Mouse (Mus musculus) kidney, postnatal 25 days (tissue): ENCODE data around the gene Lim2.
"Not testable (repeated sequence)": the region's sequence is repeated elsewhere in the genome, so short reads cannot be mapped to it uniquely, and the experiment has no call there.

Source experiments
- DNase-seq, 2 experiments: peaks; one replicate each; pipeline ENCODE4 v3.0.0; 2021; ENCODE audit warnings: mixed read lengths in 2 of 2

Lim2 gene

DNA sequence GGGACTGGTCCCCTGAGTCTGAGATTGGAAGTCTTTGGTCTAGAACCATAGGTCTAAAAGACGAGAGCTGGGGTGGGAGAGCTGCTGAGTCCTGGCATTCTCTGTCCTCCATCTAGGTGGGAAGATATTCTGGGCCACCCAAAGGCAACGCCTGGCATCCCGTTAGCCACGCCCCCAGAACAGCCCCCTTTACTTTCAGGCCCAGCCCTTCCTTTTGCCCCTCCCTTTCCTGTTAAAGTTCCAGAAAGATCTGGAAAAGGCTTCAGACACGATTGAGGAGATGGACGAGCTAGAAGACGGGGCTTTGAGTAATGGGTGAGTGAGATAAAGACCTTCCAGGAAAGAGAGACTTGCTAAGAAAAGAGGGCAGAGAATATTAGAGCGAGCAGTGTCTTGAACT is at the start of gene Lim2:
Gene Lim2, plus strand, starts transcription at position 265 of the 400 bp plus-strand sequence.
- no peak for DNase-seq

DNA sequence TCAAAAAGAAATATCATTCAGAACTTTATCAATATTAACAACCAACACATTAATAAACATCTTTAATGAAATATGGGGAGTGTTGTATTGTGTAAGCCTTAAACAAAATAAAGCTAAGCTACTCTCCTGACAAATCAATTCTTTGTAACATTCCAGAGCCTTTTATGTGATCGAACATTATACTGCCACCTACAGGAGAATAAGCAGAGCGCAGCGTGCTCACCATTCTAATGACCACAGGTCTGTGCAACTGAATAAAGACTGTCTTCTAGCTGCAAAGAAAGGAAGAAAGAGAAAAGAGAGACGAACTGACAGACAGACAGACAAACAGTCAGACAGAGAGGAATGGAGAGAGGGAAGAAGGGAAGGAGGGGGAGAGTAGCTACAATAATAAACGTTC is 49.2 kb upstream of the Lim2 start:
- peak in 1 of 2 experiments; percentile 65 for DNase-seq

DNA sequence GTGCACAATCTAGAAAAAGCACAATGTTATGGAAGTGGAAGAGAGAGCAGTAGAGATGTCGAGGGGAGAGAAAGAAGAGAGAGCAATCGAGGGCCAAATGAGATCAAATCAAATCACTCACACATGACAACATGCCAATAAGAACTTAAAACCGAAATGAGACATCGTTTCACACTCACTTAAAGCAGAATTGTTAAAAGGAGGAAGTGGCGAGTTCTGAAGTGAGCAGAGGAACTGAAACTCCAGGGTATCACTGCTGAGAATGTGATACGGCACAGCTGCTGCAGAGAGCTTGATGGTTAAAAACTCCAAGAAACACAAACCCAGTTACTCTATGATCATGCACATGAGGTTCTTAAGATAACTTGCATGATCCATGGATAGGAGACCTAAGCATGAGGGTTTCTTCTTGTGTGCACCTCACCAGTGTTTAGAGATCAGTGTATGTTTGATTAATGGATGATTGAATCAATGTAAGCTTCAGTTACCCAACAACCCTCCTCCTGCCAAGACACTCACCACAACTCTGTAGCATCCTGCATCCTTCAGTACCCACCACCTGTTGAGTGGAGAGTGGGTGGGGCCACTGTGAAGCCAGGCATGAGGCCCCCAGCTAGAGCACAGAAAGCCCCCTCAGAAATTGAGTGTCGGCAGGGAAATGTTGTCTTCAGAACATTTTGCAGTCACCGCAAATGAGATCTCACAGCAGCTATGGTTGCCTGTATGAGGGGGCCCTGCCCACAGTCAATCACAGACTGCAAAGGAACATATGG is 34.9 kb upstream of the Lim2 start:
- DNase-seq: no peak

DNA sequence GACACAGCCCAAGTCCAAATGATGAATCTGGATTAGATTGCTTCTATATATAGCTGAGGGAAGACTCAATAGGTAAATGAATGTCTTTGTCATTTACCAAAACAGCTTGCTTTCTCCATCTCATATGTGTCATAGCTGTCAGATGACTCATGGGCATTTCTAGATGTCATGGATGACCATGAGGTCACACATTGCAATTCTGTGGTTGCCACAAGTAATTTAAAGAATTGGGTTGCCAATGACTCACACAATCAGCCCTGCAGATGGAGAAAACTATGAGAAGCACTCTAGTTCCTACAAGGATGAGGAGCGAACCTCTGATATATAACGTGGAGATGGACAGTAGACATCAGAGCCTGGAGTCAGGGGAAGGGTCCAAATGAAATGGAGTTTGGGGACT is 28.0 kb upstream of the Lim2 start:
- DNase-seq: no peak

DNA sequence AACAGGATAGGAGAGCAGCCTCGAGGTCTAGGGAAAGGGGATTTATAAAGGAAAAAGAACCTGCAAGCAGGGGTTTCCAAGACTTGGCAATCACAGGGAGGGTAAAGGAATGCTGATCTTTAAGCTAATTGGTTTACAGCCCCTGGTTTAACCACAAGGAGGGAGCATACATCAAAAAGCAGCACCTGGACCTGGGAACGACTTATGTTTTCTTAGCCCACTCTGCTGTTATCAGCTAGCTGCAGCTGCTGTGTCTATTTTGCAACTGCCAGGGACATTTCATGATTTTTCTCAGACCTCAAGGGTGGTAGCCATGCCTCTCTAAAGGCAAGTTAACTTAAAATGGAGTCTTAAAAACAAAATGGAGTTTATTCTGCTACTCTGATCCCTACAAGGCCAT is 24.8 kb upstream of the Lim2 start:
- no peak for DNase-seq

DNA sequence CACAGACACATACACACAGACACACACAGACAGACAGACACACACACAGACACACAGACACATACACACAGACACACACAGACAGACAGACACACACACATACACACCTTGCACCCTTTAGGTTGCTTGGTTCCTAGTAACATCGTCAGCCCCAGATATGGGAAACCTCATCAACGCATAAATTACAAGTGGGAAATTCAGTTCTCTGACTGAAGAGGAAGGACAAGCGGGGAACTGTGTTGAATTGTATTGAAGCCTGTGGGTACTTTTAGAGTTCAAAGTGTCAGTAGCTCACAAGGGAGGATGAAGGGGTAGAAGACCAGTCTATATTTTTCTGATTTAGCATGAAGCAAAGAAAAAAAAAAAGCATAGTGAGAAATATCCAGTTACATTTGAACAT is 19.9 kb upstream of the Lim2 start:
- DNase-seq: no peak

DNA sequence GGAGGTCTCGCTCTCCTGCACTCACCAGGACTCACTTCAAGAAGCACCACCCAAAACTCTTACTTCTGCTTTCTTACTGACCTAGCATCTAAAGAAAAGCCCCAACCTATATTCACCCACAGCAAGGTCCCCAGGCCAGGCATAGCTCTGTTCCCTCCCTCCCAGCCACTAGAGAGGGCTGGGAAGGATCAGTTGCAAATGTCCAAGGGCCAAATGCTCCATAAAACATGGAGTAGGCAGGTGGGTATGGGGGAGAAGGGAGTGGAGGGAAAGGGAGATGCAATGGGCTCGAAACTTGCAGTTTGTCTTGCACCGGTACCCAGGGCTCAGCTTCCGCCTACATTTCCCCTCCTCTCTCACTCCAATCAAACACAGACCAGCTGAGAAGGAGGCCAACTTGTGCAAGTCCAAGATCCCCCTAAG is 19.3 kb upstream of the Lim2 start, which contains the start of gene Siglecg:
Gene Siglecg, plus strand, starts transcription at position 74 of the 423 bp plus-strand sequence.
- no peak for DNase-seq

DNA sequence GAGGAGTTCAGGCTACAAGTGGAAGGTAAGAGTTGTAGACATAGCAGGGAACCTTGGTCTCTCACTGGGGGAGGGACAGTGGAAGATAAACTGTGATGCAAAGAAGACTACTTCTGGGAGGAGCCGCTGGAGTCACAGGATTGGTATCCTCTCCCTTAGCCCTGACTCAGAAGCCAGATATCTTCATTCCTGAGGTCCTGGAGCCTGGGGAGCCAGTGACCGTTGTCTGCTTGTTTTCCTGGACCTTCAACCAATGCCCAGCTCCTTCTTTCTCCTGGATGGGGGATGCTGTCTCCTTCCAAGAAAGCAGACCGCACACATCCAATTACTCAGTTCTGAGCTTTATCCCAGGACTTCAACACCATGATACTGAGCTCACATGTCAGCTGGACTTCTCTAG is 18.4 kb upstream of the Lim2 start:
- DNase-seq: no peak

DNA sequence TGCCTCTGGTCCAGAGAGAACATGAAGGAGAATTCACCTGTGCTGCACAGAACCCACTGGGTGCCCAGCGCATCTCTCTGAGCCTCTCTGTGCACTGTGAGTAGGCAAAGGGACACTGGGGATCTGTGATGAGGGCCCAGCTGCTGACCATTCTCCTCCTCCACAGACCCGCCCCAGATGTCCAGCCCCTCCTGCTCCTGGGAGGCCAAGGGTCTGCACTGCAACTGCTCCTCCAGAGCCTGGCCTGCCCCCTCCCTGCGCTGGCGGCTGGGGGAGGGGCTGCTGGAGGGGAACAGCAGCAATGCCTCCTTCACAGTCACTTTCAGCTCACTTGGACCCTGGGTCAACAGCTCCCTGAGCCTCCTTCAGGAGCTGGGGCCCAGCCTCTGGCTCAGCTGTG is 15.7 kb upstream of the Lim2 start:
- not testable (repeated sequence) for DNase-seq

DNA sequence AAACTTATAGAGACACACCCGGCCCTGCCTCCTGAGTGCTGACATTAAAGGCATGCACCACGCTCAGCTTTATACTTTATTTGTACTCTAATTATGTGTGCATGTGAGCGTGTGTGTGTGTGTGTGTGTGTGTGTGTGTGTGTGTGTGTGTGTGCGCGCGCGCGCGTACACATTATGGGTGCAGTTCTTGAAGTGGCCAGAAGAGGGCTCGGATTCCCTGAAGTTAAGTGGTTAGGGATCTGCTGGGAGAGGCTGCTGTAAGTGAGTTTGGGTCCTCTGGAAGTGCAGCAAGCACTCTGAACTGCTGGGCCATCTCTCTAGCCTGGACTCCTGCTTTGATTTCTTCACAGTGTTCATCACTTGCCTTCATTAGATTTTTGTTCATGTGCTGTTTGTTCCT is 10.2 kb upstream of the Lim2 start:
- DNase-seq: peak in 1 of 2 experiments; percentile 4

DNA sequence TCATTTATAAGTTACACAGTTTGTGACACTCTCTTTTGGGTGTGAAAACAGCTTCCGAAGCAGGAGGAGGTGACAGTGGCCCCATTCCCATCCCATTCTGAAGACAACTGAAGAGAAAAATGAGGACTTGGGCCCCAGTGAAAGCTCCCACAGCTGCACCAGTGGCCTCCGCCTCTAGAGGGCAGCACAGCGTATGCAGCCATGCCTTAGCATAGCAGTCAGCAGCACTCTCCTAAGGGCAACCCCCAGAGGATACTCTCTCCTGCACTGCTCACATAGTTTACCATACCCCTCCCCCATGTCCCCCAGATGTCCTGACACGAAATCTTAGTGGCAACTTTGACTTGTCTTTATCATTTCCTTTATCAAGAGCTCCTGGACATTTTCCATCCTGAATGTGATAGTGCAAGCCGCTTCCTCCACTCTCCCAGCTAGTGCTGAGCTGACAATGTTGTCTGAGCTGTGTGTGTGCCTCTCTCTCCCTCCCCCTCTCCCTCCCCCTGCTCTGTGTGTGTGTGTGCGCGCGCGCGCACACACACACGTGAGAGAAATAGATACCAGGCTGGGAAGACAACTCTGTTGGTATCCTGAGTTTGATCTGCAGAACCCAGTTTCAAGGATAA is 4.4 kb upstream of the Lim2 start:
- DNase-seq: peak; percentile 88 to 93

DNA sequence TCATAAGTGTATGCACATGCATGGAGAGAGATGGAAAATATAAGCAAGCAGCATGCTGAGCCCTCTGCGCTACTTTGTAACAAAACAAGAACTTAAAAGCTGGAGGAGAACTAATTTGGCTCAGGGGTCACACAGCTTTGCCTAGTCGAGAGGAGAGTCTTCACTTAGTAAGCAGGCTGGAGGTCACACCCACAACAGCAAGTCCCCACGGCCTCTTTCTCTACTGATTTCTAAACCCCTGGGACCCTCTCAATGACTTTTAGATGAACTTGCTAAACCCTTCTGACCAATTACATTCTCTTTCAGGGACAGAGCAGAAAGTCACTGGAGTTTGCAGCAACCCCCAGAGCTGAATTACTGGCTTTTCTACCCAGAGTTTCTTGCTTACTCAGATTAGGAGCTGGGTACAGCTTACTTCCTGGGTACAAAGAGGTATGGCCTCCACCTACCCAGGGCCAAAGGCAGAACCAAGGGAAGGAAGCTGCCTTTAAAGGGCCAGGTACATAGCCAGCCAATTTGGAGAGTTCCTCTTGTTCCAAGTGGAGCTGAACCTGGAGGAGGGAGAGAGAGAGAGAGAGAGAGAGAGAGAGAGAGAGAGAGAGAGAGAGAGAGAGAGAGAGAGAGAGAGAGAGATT is 3.4 kb upstream of the Lim2 start:
- DNase-seq: no peak

DNA sequence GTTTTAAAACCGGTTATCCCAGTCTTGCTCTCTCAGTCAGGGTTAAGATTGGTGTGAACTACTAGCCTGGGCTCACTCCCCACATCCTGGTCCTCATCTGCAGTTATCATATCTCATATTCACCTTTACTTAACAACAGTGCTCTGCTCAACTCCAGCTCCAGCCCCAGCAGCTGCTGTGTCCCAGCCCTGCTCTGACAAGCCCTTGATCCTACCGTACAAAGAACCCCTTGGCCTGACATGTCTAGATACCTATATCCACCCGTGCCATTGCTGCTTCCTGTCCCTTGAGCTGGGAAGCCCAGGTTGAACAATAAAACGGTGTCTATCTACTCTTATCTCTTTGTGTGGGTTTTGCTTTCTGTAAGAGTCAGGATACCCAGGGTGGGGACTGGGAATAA is 2.0 kb downstream of the Lim2 start:
- DNase-seq: peak in 1 of 2 experiments; percentile 16

DNA sequence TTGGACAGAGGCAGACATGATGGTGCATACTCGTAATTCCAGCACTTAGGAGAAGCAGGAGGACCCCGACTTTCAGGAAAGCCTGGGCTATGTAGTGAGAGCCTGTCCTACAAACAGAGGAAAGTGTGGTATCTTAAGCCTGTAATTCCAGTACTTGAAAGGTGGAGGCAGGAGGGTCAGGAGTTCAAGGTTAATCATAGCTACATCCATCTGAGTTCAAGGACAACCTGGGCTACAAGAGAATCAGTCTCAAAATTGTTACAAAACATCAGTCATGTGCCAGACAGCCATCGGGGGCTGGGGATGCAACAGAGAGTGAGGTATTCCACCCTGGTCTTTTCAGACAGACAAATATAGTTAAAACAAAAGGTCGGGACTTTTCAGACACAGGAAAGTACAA is 5.4 kb downstream of the Lim2 start:
- DNase-seq: no peak

DNA sequence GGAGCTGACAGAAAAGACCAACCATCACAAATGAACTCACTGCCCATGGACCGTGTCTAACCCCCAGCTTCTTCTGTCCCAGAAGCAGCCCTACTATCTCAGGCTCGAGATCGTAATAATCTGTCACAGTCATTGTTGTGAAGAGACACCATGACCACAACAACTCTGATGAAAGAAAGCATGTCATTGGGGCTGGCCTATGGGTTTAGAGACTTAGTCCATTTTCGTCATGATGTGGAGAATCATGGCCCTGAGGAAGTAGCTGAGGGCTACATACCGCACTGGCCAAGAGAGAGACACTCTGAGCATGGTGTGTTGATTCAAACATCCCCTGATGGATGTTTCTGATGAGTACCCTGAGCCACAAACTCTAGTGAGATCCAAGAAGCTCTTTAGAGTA is 7.2 kb downstream of the Lim2 start:
- no peak for DNase-seq

DNA sequence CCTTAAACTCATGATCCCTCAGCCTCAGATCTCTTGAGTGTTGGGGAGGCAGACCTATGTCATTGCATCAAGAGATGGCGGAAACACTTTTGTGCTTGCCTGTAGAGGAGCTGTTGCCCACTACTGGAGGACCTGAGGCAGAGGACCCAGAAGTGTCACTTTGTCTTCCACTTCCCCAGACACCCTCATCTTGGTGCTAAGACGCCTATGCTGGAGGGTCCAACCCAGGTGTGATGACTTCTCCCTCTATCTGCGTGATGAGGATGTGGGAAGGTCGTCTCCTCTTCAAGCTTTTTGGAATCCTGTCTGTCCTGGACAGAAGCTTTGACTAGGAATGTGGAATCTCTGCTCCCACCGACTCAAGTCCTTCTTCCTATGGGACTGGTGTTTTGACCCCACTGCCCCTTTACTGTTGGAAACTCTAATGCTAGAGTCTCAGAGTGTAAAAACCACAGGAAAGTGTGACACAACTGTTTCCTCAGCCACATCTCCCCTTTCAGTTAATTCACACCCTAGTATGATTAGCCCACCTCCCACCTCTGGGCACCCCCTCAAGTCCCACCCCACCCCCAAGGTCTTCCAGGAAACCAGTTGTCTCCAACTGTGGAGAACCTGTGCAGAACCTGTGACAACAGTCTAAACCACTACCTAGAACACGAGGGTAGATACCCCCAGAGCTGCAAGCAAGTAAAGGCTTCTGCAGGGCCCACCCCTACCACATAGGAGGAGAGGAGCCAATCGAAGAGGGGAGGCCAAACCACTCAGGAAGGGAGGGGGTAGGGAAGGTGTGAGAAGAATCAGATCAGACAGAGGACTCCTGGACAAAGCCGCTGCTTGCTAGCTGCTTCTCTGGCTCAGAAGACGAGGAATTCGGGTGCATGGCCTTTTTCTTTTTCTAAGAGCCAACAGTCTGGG is 9.1 kb downstream of the Lim2 start, which contains the start of gene Nkg7:
Gene Nkg7, plus strand, starts transcription at position 733 of the 915 bp plus-strand sequence.
- DNase-seq: no peak

DNA sequence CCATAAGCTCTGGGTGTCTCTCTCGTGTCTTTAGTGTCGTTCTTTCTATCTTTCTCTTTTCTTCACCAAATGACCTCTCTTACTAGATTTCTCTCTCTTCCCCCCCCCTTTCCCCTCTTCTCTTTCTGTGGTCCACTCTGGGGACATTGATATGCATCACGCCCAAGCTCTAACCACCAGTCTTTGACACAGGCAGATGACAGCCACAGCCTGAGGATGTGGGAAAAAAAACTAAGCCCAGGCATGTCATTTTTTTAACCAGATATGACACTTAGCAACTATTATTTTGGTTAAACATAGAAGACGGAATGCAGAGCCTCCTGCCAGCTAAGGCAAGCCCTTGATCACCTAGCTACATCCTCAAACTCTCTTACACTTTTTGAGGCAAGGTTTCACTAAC is 11.1 kb downstream of the Lim2 start:
- peak in 1 of 2 experiments; percentile 12 for DNase-seq

DNA sequence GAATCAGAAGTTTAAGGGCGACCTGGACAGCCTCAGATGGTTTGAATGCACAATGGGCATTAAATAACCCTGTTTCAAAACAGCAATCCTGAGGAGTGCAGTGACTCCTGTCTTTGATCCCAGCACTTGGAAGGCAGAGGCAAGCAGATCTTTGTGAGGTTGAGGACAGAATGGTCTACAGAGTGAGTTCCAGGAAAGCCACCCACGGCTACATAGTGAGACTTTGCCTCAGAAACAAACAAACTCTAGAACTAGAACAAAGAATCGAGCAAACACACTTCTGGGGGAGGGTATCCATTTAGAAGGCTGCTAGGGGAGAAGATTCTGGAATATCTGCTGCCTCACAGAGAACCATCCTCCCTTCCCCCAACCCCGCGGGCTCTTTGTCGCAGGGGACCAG is 13.0 kb downstream of the Lim2 start, which contains the start of gene Cldnd2:
Gene Cldnd2, plus strand, starts transcription at position 301 of the 400 bp plus-strand sequence.
- peak in 1 of 2 experiments; percentile 12 for DNase-seq

DNA sequence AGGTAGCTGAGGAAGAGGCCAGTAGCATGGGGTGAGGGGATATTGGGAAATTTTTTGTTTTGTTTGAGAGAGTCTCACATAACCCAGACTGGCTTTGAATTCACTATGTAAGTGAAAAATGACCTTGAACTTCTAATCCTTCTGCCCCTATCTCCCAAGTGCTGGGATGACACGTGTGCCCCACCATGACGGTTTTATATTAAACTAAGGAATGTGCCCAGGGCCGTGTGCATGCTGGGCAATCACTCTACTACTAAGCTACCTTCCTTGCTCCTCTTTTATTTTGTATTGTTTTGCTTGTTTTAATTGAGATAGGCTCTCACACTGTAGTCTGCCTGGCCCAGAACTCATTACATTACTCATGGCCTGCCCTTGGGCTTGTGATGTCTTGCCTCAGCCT is 13.6 kb downstream of the Lim2 start:
- DNase-seq: peak; percentile 36 to 68

DNA sequence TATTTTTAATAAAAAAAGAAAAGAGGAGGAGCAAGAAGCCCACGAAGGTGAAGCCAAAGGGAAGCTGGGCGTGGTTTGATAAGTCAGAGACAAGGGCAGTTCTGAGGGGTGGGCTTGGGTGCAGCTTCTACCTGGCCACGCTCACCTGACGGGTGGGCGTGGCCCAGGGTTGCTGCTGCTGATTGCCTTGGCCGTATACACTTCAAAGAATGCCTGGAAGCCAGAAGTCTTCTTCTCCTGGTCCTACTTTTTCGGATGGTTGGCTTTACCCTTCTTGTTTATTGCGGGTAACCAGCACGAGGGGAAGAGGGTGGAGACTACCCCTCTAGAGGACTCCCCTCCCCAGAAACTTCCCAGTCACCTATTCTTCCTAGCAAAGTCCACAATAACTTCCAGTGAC is 15.2 kb downstream of the Lim2 start:
- DNase-seq: peak in 1 of 2 experiments; percentile 19

DNA sequence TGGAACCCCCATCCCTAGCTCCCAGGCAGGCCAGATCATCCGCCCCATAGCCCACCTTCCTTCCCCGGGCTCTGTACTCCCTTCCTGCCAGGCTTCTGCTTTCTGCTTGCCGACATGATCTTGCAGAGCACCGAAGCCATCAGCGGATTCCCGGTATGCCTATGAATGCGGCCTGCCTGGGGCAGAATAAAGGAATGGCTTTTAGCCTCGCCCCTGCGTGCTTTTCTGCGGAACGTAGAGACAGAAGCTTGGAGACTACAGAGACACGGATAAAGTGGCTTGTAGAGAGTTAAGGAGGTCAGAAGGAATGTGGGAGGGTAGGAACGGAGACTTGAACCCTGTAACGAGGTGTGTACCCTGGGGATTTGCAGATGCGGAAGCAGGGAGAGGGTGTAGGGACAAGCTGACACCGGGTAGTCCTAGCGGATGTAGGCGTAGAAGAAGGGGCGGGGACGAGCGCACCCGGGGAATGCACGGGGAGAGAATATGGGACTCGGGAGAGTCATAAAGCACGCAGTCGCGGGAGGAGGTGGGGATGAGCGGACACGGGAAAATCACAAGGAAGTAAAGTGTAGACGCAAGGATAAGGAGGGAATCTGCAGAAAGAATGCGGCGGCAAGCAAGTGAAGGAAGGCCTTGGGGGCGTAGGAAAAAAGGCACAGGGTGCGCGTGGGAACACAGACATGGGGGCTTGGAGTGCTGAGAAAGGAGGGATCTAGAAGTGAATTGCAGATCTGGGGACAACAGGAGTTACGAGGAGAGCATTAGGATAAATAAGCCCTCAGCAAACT is 15.9 kb downstream of the Lim2 start:
- peak; percentile 84 to 93 for DNase-seq

DNA sequence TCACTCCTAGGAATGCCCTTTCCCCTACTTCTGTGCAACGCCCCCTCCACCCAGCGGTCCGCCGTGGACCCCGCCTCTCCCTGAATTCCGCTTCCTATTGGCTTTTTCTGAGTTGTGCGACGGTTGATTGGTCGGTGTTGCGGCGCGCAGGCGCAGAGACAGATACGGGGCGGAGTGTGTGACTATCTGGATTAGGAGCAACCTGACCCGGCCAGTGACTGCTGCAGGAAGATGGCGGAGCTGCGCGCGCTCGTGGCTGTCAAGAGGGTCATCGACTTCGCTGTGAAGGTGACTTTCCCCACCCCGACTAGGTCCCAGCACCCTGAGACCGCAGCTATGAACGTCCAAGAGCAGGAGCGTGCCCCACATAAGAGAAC is 16.4 kb downstream of the Lim2 start, which contains the start of the genes Etfb and Gm45233:
Gene Etfb, plus strand, starts transcription at position 167 of the 377 bp plus-strand sequence.
Gene Gm45233, plus strand, starts transcription at position 212 of the 377 bp plus-strand sequence.
- peak; percentile 96 to 99 for DNase-seq
